Mouse (Mus musculus) stomach, postnatal 0 days (tissue): Measurements from ENCODE around the gene Nxnl1. TPM values are rescaled to one million over a fixed set of nuclear protein-coding genes. Genes with fewer than 3 reads are reported as not detected.

ENCODE experiments used
- ATAC-seq: fragments of 200-750 bp; cut with Nextera tagmentation; 2 replicates; pipeline ENCODE4 v1.8.0; 2017; ENCODE audit not compliant: low FRiP score, low TSS enrichment
- DNase-seq: peaks from one replicate; pipeline ENCODE4 v3.0.0-alpha.2; 2016; ENCODE audit warnings: low spot score
- H3K27ac ChIP-seq: fragments of 300-500 bp; sonication (generic); replicated peaks from 2 replicates; pipeline ENCODE4 v1.5.1; 2014; ENCODE audit warnings: mild to moderate bottlenecking, control low read depth
- H3K27me3 ChIP-seq: fragments of 300-500 bp; sonication (generic); 2 replicates; pipeline ENCODE4 v1.6.1; 2014; ENCODE audit warnings: low read length; ENCODE audit not compliant: control insufficient read depth, insufficient read depth
- H3K36me3 ChIP-seq: fragments of 300-500 bp; sonication (generic); 2 replicates; pipeline ENCODE4 v1.6.1; 2014; ENCODE audit warnings: low read length, mixed read lengths; ENCODE audit not compliant: control insufficient read depth, insufficient read depth
- H3K4me1 ChIP-seq: fragments of 300-500 bp; sonication (generic); replicated peaks from 2 replicates; pipeline ENCODE4 v1.6.1; 2014; ENCODE audit warnings: antibody characterized with exemption; ENCODE audit not compliant: control insufficient read depth, insufficient read depth
- H3K4me2 ChIP-seq: fragments of 300-500 bp; sonication (generic); replicated peaks from 2 replicates; pipeline ENCODE4 v1.6.1; 2014; ENCODE audit warnings: low read depth, mild to moderate bottlenecking, control low read depth, moderate library complexity
- H3K4me3 ChIP-seq: fragments of 300-500 bp; sonication (generic); 2 replicates; pipeline ENCODE4 v1.5.1; 2014; ENCODE audit warnings: low read depth, low read length, control low read depth
- H3K9ac ChIP-seq: fragments of 300-500 bp; sonication (generic); 2 replicates; pipeline ENCODE4 v1.6.1; 2014; ENCODE audit warnings: mild to moderate bottlenecking, low read length, control low read depth, mixed read lengths
- H3K9me3 ChIP-seq: fragments of 300-500 bp; sonication (generic); 2 replicates; pipeline ENCODE4 v1.6.1; 2016; ENCODE audit warnings: low read length; ENCODE audit not compliant: control insufficient read depth
- CTCF ChIP-seq: IDR thresholded peaks from 2 replicates; pipeline ENCODE4 v1.5.1; 2016; ENCODE audit warnings: antibody characterized with exemption, low read depth, mild to moderate bottlenecking, moderate library complexity
- EP300 ChIP-seq: optimal IDR thresholded peaks from 2 replicates; pipeline ENCODE3; 2016; ENCODE audit warnings: antibody characterized with exemption
- WGBS: fragments of 180-500 bp; shearing (Covaris S2); extraction: QIAGEN DNeasy Blood & Tissue Kit; methylation state at CpG from one replicate; pipeline ENCODE4 v1.1.7; 2014; 5-methylcytosine and 5-hydroxymethylcytosine counted together
- polyA plus RNA-seq: library from polyadenylated mRNA; unstranded; fragments of >200 nt; fragmentation: Nextera tagmentation; extraction: Ambion mirVana; gene quantifications from 2 replicates; pipeline ENCODE4 v1.2.1, GENCODE M21; 2015

Nxnl1 gene
- polyA plus RNA-seq, 1 experiment from 2014 or later = 0.04 TPM

DNA sequence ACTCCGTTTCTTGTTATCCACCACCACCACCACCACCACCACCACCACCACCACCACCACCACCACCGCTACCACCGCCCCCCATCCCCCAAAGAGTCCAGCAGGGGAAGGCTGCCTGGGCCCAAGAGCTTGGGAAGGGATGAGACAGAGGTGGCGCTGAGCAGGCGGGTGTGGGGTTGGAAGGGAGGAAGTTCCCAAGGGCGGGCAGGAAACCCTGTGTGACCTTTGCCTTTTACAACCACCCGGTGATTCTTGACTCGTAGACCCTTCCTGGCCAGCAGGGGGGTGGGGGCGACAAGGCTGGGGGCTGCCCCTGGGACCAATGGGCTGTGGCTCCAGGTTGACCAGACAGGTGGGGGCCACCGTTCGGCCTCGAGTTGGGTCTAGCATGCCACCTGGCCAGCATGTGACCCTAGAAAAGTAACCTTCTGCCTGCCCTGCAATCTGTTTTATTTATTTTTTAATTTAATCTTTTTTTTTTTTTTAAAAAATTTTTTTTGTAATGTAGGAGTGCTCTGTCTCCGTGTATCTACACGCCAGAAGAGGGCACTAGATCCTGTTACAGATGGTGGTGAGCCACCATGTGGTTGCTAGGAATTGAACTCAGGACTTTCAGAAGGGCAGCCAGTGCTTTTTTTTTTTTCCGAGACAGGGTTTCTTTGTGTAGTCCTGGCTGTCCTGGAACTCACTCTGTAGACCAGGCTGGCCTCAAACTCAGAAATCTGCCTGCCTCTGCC, 53.2 kb downstream of the Nxnl1 start:
- H3K36me3 ChIP-seq = no peaks in the 10 kb centered on the region
- no peak overlapping the region for H3K4me3 ChIP-seq
- H3K27me3 ChIP-seq = 0 out of 2 replicates have a peak, but pooled peaks cover 2% of the 10 kb centered on the region
- ATAC-seq (no peak), DNase-seq (no peak)
- H3K9ac ChIP-seq = no peak overlapping the region
- no peaks in the 10 kb centered on the region for H3K9me3 ChIP-seq
- H3K4me1 ChIP-seq = no peaks in the 10 kb centered on the region
- peak; percentile 13; the same call in 1 of the 2 replicates for TF ChIP-seq CTCF
- TF ChIP-seq EP300 = no peak
- WGBS = 68% methylated on average over 14 of the region's 15 CpGs
- H3K27ac ChIP-seq = no peak overlapping the region
- no peak overlapping the region for H3K4me2 ChIP-seq

DNA sequence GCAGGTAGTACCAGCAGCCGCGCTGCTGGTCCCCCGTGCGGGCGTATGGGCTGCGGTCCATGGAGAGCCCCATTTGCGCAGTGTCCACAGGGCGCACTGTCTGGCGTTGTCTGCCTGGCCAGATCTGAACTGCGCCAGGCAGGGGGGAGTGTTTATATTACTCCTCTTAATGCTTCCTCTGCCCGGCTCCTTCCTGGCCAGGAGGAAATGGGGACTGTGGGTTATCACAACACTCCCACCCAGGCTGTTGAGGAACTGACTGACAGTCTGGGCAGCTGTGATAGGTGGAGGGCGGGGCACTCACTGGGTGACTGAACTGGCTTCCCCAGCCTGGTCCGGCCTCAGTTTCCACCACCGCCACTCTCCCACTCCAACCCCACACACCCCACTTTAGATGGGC, 54.8 kb downstream of the Nxnl1 start, which contains the start of gene Plvap:
Gene Plvap, minus strand, starts transcription at position 109 of the 400 bp plus-strand sequence.
- no peak within 1 kb of the TSS for H3K4me2 ChIP-seq
- WGBS = 30% methylated on average over 12 of the region's 14 CpGs
- H3K4me3 ChIP-seq = peak within 1 kb of the TSS; percentile 13; the same call in 1 of the 2 replicates
- H3K27ac ChIP-seq = no peak within 1 kb of the TSS
- 0 out of 2 replicates have a peak, but pooled peaks cover 5% of the 10 kb centered on the region for H3K27me3 ChIP-seq
- no peak for TF ChIP-seq EP300
- no peak for TF ChIP-seq CTCF
- peak; percentile 48; the same call in 1 of the 2 replicates for ATAC-seq
- H3K9ac ChIP-seq = 0 out of 2 replicates have a peak within 1 kb of the TSS, but pooled peaks have one; percentile 27
- no peak for DNase-seq
- 0 out of 2 replicates have a peak, but pooled peaks cover 2% of the 10 kb centered on the region for H3K4me1 ChIP-seq
- no peaks in the 10 kb centered on the region for H3K9me3 ChIP-seq
- H3K36me3 ChIP-seq = no peaks in the 10 kb centered on the region

Other genes starting within 250 kb of the Nxnl1 start
- gene Use1, start 199.8 kb downstream of the Nxnl1 start, polyA plus RNA-seq = 97.1 and 107 TPM in 2 replicates
- gene Ocel1, start 195.3 kb downstream of the Nxnl1 start, polyA plus RNA-seq = 8.2 and 9.1 TPM in 2 replicates
- gene Nr2f6, start 184.6 kb downstream of the Nxnl1 start, polyA plus RNA-seq = 47.0 and 56.1 TPM in 2 replicates
- 4.1 and 4.5 TPM in 2 replicates for gene Ushbp1, start 170.8 kb downstream of the Nxnl1 start, polyA plus RNA-seq
- 54.7 and 61.7 TPM in 2 replicates for gene Babam1, start 169.7 kb downstream of the Nxnl1 start, polyA plus RNA-seq
- gene Ankle1, start 160.6 kb downstream of the Nxnl1 start, polyA plus RNA-seq = 5.0 and 6.4 TPM in 2 replicates
- gene Abhd8, start 102.9 kb downstream of the Nxnl1 start, polyA plus RNA-seq = 22.1 and 23.5 TPM in 2 replicates
- gene Mrpl34, start 101.6 kb downstream of the Nxnl1 start, polyA plus RNA-seq = 127 and 137 TPM in 2 replicates
- gene Dda1, start 97.4 kb downstream of the Nxnl1 start, polyA plus RNA-seq = 72.5 and 74.5 TPM in 2 replicates
- gene Ano8, start 80.6 kb downstream of the Nxnl1 start, polyA plus RNA-seq = 0.68 and 1.1 TPM in 2 replicates
- gene Gtpbp3, start 78.5 kb downstream of the Nxnl1 start, polyA plus RNA-seq = 7.2 and 8.2 TPM in 2 replicates
- gene Plvap, start 54.8 kb downstream of the Nxnl1 start, polyA plus RNA-seq = 56.3 and 60.9 TPM in 2 replicates
- gene Ccdc194, start 40.9 kb downstream of the Nxnl1 start, polyA plus RNA-seq = 0.29 and 0.46 TPM in 2 replicates
- gene Bst2, start 29.1 kb downstream of the Nxnl1 start, polyA plus RNA-seq = 32.8 and 34.2 TPM in 2 replicates
- 103 TPM in 2 replicates for gene Mvb12a, start 23.7 kb downstream of the Nxnl1 start, polyA plus RNA-seq
- 1.0 and 1.4 TPM in 2 replicates for gene Tmem221, start 7.7 kb downstream of the Nxnl1 start, polyA plus RNA-seq
- 26.5 and 27.4 TPM in 2 replicates for gene Slc27a1, start 2.3 kb upstream of the Nxnl1 start, polyA plus RNA-seq
- gene Pgls, start 25.6 kb upstream of the Nxnl1 start, polyA plus RNA-seq = 221 and 223 TPM in 2 replicates
- 0.99 and 1.4 TPM in 2 replicates for gene Fam129c, start 31.0 kb upstream of the Nxnl1 start, polyA plus RNA-seq
- 40.3 and 41.1 TPM in 2 replicates for gene Colgalt1, start 44.4 kb upstream of the Nxnl1 start, polyA plus RNA-seq
- gene Unc13a, start 105.2 kb upstream of the Nxnl1 start, polyA plus RNA-seq = 0.46 and 0.52 TPM in 2 replicates
- 4.6 and 5.4 TPM in 2 replicates for gene Jak3, start 109.7 kb upstream of the Nxnl1 start, polyA plus RNA-seq
- 1.9 and 2.6 TPM in 2 replicates for gene Insl3, start 122.6 kb upstream of the Nxnl1 start, polyA plus RNA-seq
- 35.9 and 36.9 TPM in 2 replicates for gene B3gnt3, start 135.2 kb upstream of the Nxnl1 start, polyA plus RNA-seq
- gene Fcho1, start 159.1 kb upstream of the Nxnl1 start, polyA plus RNA-seq = 4.8 and 5.9 TPM in 2 replicates